Mouse (Mus musculus) lung, postnatal 0 days (tissue): ENCODE results near the gene Adgrf3. TPM values are rescaled to one million over a fixed set of nuclear protein-coding genes. Genes with fewer than 3 reads are reported as not detected.

Experiments
- ATAC-seq: fragments of 200-750 bp; cut with Nextera tagmentation; 2 replicates; pipeline ENCODE4 v1.8.0; 2017; ENCODE audit warnings: moderate library complexity
- DNase-seq: peaks from one replicate; pipeline ENCODE4 v3.0.0-alpha.2; 2016; ENCODE audit warnings: low spot score
- H3K27ac ChIP-seq: fragments of 300-500 bp; sonication (generic); 2 replicates; pipeline ENCODE4 v1.5.1; 2014; ENCODE audit warnings: antibody characterized with exemption, mild to moderate bottlenecking, low read length, mixed read lengths
- H3K27me3 ChIP-seq: fragments of 300-500 bp; sonication (generic); replicated peaks from 2 replicates; pipeline ENCODE4 v1.6.1; 2014; ENCODE audit warnings: low read length, mixed read lengths; ENCODE audit not compliant: insufficient read depth
- H3K36me3 ChIP-seq: fragments of 300-500 bp; sonication (generic); 2 replicates; pipeline ENCODE4 v1.6.1; 2014; ENCODE audit warnings: low read length, mixed read lengths; ENCODE audit not compliant: insufficient read depth
- H3K4me1 ChIP-seq: fragments of 300-500 bp; sonication (generic); 2 replicates; pipeline ENCODE4 v1.6.1; 2014; ENCODE audit warnings: antibody characterized with exemption, low read depth, low read length, mixed read lengths; ENCODE audit not compliant: insufficient read depth
- H3K4me2 ChIP-seq: fragments of 300-500 bp; sonication (generic); replicated peaks from 2 replicates; pipeline ENCODE4 v1.6.1; 2014; ENCODE audit warnings: low read depth, mild to moderate bottlenecking, low read length, moderate library complexity, mixed read lengths
- H3K4me3 ChIP-seq: fragments of 300-500 bp; sonication (generic); 2 replicates; pipeline ENCODE4 v1.5.1; 2014; ENCODE audit warnings: low read depth, low read length
- H3K9ac ChIP-seq: fragments of 300-500 bp; sonication (generic); replicated peaks from 2 replicates; pipeline ENCODE4 v1.6.1; 2014; ENCODE audit warnings: low read depth, mild to moderate bottlenecking
- H3K9me3 ChIP-seq: fragments of 300-500 bp; sonication (generic); 2 replicates; pipeline ENCODE4 v1.6.1; 2016; ENCODE audit warnings: low read length, mixed read lengths
- CTCF ChIP-seq: IDR thresholded peaks from 2 replicates; pipeline ENCODE4 v1.5.1; 2016; ENCODE audit warnings: antibody characterized with exemption, mild to moderate bottlenecking
- EP300 ChIP-seq: IDR thresholded peaks from 2 replicates; pipeline ENCODE4 v1.6.1; 2016; ENCODE audit warnings: antibody characterized with exemption, mild to moderate bottlenecking, control low read depth
- WGBS: fragments of 180-500 bp; shearing (Covaris S2); extraction: QIAGEN DNeasy Blood & Tissue Kit; methylation state at CpG from one replicate; pipeline ENCODE4 v1.1.7; 2014; 5-methylcytosine and 5-hydroxymethylcytosine counted together
- polyA plus RNA-seq: library from polyadenylated mRNA; unstranded; fragments of >200 nt; fragmentation: Nextera tagmentation; extraction: Ambion mirVana; gene quantifications from 2 replicates; pipeline ENCODE4 v1.2.1, GENCODE M21; 2015

Adgrf3 gene
- polyA plus RNA-seq, 1 experiment from 2014 or later = 0.13 TPM

DNA sequence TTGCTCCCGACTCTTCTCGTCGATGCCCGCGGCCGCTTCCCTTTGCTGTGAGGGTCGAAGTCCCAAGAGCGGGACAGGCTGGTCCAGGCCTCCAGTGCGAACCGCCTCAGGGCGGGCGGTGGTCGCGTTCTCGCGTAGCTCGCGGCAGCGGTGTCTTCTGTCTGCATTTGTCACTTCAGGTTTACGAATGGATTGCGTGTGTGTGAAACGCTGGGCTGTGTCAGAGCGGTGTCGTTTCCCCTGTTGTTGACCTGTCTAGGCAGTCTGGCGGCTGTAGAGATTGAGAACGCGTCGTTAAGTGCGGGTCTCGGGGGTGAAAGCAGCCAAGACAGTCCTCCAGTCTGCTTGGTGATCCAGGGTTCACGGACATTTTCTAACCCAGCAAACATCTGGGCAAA is 50.1 kb downstream of the Adgrf3 start:
- no peaks in the 10 kb centered on the region for H3K9me3 ChIP-seq
- under 1% methylated on average over 31 of the region's 31 CpGs for WGBS
- no peak for DNase-seq

DNA sequence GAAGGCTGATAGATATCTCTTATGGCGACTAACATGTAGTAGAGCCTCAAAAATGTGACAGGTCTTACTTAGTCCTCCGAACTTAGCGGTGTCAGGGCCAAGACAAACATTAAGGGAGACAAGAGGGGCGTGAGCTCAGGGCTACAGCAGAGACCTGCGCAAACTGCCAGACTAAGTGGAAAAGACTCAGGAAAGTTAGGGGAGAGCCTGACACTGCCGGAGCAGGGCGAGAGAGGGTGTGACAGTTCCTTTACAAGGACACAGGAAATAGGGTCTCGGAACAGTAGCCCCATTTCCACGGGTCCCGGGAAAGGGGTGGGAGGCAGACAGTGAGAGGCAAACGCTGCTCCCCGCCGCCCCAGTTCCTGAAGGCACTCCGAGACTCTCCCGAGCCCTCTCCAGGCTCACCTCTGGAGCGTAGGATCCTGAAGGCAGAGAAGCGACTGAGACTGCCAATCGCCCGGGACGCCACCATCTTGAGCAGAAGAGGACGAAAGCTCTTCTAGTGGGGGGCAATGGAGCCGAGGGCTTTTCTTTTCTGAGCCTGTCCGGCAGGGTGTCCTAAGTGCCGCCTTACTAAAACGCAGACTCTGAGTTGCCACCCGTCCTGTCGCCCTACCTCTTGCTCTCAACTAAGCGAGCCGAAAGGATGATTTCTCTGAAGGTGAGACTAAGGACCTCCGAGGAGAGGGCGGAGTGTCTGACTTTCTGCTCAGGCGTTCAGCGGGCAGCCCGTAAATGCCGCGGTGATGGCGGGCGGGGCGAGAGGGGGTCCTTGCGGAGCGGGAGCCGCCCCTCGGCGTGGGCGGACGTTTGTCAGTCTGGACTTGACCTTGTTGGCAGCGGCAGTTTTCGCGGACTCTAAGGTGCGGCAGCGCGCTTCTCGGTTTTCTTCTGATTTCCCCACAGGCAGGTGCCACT is 50.8 kb downstream of the Adgrf3 start, which contains the start of the genes Hadha and Hadhb:
Hadha (minus strand) TSS at position 689 of the 921 bp plus-strand sequence.
Hadhb (plus strand) TSS at position 775 of the 921 bp plus-strand sequence.
- Histone ChIP-seq H3K9me3 (no peaks in the 10 kb centered on the region), H3K27ac (peak within 1 kb of the TSS; percentile 95), H3K4me1 (peaks cover 5% of the 10 kb centered on the region; the same call in 1 of the 2 replicates), H3K9ac (peak within 1 kb of the TSS; percentile 76), H3K36me3 (no peaks in the 10 kb centered on the region), H3K4me2 (peak within 1 kb of the TSS; percentile 62), H3K4me3 (peak within 1 kb of the TSS; percentile 84), H3K27me3 (no peaks in the 10 kb centered on the region)
- DNase-seq = peak; percentile 96
- TF ChIP-seq EP300 = peak; percentile 91
- peak; percentile 41 for TF ChIP-seq CTCF
- ATAC-seq = peak; percentile 95
- under 1% methylated on average over 53 of the region's 53 CpGs for WGBS

More for the DNA sequence above, 50.1 kb downstream of the Adgrf3 start:
- H3K4me1 ChIP-seq = peaks cover 5% of the 10 kb centered on the region; the same call in 1 of the 2 replicates
- peak; percentile 46 for ATAC-seq
- no peaks in the 10 kb centered on the region for H3K27me3 ChIP-seq
- peak overlapping the region; percentile 84 for H3K4me3 ChIP-seq
- TF ChIP-seq CTCF (no peak), EP300 (no peak)
- no peaks in the 10 kb centered on the region for H3K36me3 ChIP-seq
- peak overlapping the region; percentile 76 for H3K9ac ChIP-seq
- H3K4me2 ChIP-seq = peak overlapping the region; percentile 62
- peak overlapping the region; percentile 95 for H3K27ac ChIP-seq

DNA sequence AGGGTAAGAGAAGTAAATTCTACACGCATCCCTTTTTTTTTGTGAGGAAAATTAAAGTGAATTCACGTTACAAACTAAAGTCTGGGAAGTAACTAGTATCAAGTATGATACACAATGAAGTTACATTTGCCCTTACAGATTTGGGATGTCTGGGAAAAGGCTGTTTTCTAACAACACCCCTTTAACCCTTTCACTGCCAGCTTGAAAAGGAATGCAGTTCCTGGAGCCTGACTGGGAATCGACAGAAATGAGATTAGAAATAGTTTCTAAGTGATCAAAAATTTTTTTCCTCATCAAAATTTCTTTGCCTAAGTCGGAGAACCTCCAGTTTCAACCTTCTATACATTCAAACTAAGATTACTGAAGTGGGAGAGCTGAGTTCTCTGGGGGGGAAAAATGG is 51.5 kb downstream of the Adgrf3 start:
- Histone ChIP-seq H3K4me2 (peak overlapping the region; percentile 62), H3K9me3 (no peaks in the 10 kb centered on the region)
- 20% methylated on average over 4 of the region's 4 CpGs for WGBS

DNA sequence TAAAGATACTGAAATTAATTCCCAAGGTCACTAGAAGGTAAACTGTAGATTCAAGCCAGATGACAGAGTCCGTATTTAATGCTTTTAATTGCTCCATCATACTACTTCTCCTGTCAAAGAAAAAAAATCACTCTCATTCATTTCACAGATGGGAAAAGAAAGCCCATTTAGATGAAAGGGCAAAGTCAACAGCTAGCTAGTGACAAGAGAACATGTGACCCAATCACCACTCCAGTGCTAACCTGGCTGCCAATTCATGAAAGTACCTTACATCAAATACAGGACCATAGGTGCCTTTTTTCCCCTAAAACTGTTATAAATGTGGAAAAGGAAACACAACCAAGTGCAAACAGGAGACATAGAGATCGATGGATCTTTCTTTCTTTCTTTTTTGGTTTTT is 52.3 kb downstream of the Adgrf3 start:
- 92% methylated on average over 2 of the region's 2 CpGs for WGBS

More for the DNA sequence above, 51.5 kb downstream of the Adgrf3 start:
- DNase-seq (peak; percentile 65), ATAC-seq (no peak)
- Histone ChIP-seq H3K27me3 (no peaks in the 10 kb centered on the region), H3K27ac (peak overlapping the region; percentile 95; the same call in 1 of the 2 replicates), H3K4me3 (peak overlapping the region; percentile 84), H3K9ac (peak overlapping the region; percentile 76), H3K4me1 (peaks cover 5% of the 10 kb centered on the region; the same call in 1 of the 2 replicates), H3K36me3 (no peaks in the 10 kb centered on the region)
- TF ChIP-seq CTCF (no peak), EP300 (no peak)

DNA sequence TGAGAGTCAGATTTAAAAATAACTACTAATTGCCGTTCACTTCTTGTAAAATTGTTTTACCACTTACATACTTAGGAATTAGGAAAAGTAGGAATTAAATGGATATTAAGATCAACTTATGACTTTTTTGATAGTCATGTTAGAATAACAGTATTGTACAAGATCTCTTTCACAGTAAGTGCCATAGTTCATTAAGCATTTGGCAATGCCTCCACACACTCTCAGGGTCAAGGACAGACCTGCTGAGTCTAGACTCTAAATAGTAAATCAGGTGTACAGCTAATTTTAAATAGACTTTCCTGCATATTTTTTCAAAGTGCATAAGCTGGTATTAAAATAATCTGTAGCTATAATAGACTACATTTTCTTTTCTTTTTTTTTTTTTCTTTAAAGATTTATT is 53.1 kb downstream of the Adgrf3 start:
- Histone ChIP-seq H3K9ac (no peak overlapping the region), H3K9me3 (no peaks in the 10 kb centered on the region), H3K36me3 (no peaks in the 10 kb centered on the region), H3K4me2 (no peak overlapping the region), H3K4me1 (peaks cover 5% of the 10 kb centered on the region; the same call in 1 of the 2 replicates), H3K27me3 (no peaks in the 10 kb centered on the region), H3K4me3 (no peak overlapping the region), H3K27ac (no peak overlapping the region)
- DNase-seq (peak; percentile 10), ATAC-seq (no peak)
- TF ChIP-seq CTCF (no peak), EP300 (no peak)
- WGBS = 67% methylated on average over 1 of the region's 1 CpGs

More for the DNA sequence above, 52.3 kb downstream of the Adgrf3 start:
- no peak for DNase-seq
- ATAC-seq = no peak
- Histone ChIP-seq H3K9ac (no peak overlapping the region), H3K9me3 (no peaks in the 10 kb centered on the region), H3K27me3 (no peaks in the 10 kb centered on the region), H3K4me2 (no peak overlapping the region), H3K4me3 (no peak overlapping the region), H3K27ac (no peak overlapping the region), H3K36me3 (no peaks in the 10 kb centered on the region), H3K4me1 (peaks cover 5% of the 10 kb centered on the region; the same call in 1 of the 2 replicates)
- TF ChIP-seq CTCF (no peak), EP300 (no peak)

DNA sequence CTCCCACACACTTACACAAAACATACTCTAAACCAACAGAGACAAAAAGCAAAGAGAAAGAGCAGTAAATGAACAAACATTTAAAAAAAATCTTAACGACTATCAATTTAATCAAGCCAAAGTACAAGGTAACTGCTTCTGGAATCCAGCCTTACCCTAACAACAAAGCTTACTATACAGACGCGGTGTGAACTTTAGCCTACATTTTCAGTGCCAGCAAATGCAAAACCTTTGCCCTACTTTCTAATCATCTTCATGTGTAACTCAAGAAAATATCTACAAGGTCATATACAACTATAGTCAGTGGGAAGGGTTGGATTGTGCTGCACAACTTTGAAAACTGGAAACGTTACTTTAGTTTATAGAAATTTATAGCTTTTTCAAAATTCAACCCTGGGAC is 53.5 kb downstream of the Adgrf3 start:
- peaks cover 5% of the 10 kb centered on the region; the same call in 1 of the 2 replicates for H3K4me1 ChIP-seq
- no peaks in the 10 kb centered on the region for H3K9me3 ChIP-seq
- no peak overlapping the region for H3K27ac ChIP-seq
- no peak for DNase-seq
- no peaks in the 10 kb centered on the region for H3K36me3 ChIP-seq
- H3K4me3 ChIP-seq = no peak overlapping the region
- H3K27me3 ChIP-seq = no peaks in the 10 kb centered on the region
- no peak overlapping the region for H3K9ac ChIP-seq
- 64% methylated on average over 4 of the region's 4 CpGs for WGBS
- TF ChIP-seq CTCF (no peak), EP300 (no peak)
- H3K4me2 ChIP-seq = no peak overlapping the region
- ATAC-seq = no peak
